Mouse (Mus musculus): ENCODE measurements around the gene Wfikkn2.
"Not testable (repeated sequence)": the region's sequence is repeated elsewhere in the genome, so short reads cannot be mapped to it uniquely, and the experiment has no call there.

DNA sequence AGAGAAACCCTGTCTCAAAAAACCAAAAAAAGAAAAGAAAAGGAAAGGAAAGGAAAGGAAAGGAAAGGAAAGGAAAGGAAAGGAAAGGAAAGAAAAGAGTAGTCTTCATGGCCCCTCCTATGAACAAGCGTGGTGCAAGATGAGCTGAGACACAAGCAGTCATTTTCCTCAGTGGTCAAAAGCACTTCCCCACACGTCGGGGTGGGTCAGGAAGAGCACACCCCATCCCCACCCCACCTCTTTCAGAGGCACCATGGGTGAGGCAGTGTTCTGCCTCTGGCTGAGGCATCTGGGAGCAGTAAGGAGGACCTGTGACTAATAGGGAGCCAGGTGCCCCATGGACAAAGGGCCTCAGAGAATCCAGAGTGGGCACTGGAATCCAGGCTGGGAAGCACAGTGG lies 20.4 kb upstream of the Wfikkn2 start:
- not testable (repeated sequence) for TF ChIP-seq CTCF (conservative IDR thresholded peaks at IDR 0.05; ENCODE audit: insufficient read depth, insufficient read length, low read depth, low read length); POLR2A (IDR thresholded peaks at IDR 0.05; ENCODE audit: low read depth, low read length)

Data from kidney, adult 2 months (tissue).